Mouse (Mus musculus) kidney, embryonic 16.5 days (tissue): ENCODE data around the gene Cldn8. TPM values are rescaled to one million over a fixed set of nuclear protein-coding genes. Genes with fewer than 3 reads are reported as not detected.
A peak's percentile ranks its signal among the peaks of the same experiment; 100 is the strongest.

ENCODE experiments used
- ATAC-seq: fragments of 200-750 bp; cut with Nextera tagmentation; 2 replicates; pipeline ENCODE4 v1.8.0; 2017; ENCODE audit warnings: moderate TSS enrichment; ENCODE audit not compliant: low FRiP score, low TSS enrichment
- H3K27ac ChIP-seq: fragments of 300-500 bp; sonication (generic); 2 replicates; pipeline ENCODE4 v1.5.1; 2014; ENCODE audit warnings: low read length
- H3K27me3 ChIP-seq: fragments of 300-500 bp; sonication (generic); 2 replicates; pipeline ENCODE4 v1.6.1; 2014; ENCODE audit warnings: low read length, control low read depth, mixed read lengths; ENCODE audit not compliant: insufficient read depth
- H3K36me3 ChIP-seq: fragments of 300-500 bp; sonication (generic); 2 replicates; pipeline ENCODE4 v1.6.1; 2014; ENCODE audit warnings: low read length, control low read depth, mixed read lengths; ENCODE audit not compliant: insufficient read depth
- H3K4me1 ChIP-seq: fragments of 300-500 bp; sonication (generic); 2 replicates; pipeline ENCODE4 v1.6.1; 2014; ENCODE audit warnings: low read length, control low read depth, mixed read lengths; ENCODE audit not compliant: insufficient read depth
- H3K4me2 ChIP-seq: fragments of 300-500 bp; sonication (generic); replicated peaks from 2 replicates; pipeline ENCODE4 v1.6.1; 2014; ENCODE audit warnings: low read depth, low read length
- H3K4me3 ChIP-seq: fragments of 300-500 bp; sonication (generic); 2 replicates; pipeline ENCODE4 v1.5.1; 2014; ENCODE audit warnings: mild to moderate bottlenecking, low read length
- H3K9ac ChIP-seq: fragments of 300-500 bp; sonication (generic); replicated peaks from 2 replicates; pipeline ENCODE4 v1.6.1; 2014; ENCODE audit warnings: low read length
- H3K9me3 ChIP-seq: fragments of 300-500 bp; sonication (generic); 2 replicates; pipeline ENCODE4 v1.6.1; 2016; ENCODE audit warnings: low read length, control low read depth
- WGBS: fragments of 180-500 bp; shearing (Covaris S2); extraction: QIAGEN DNeasy Blood & Tissue Kit; methylation state at CpG from one replicate; pipeline ENCODE4 v1.1.7; 2014; 5-methylcytosine and 5-hydroxymethylcytosine counted together
- polyA plus RNA-seq: library from polyadenylated mRNA; unstranded; fragments of >200 nt; fragmentation: Nextera tagmentation; extraction: Ambion mirVana; gene quantifications from 2 replicates; pipeline ENCODE4 v1.2.1, GENCODE M21; 2015

Gene Cldn8
- polyA plus RNA-seq, 1 experiment from 2014 or later: 143 TPM

DNA sequence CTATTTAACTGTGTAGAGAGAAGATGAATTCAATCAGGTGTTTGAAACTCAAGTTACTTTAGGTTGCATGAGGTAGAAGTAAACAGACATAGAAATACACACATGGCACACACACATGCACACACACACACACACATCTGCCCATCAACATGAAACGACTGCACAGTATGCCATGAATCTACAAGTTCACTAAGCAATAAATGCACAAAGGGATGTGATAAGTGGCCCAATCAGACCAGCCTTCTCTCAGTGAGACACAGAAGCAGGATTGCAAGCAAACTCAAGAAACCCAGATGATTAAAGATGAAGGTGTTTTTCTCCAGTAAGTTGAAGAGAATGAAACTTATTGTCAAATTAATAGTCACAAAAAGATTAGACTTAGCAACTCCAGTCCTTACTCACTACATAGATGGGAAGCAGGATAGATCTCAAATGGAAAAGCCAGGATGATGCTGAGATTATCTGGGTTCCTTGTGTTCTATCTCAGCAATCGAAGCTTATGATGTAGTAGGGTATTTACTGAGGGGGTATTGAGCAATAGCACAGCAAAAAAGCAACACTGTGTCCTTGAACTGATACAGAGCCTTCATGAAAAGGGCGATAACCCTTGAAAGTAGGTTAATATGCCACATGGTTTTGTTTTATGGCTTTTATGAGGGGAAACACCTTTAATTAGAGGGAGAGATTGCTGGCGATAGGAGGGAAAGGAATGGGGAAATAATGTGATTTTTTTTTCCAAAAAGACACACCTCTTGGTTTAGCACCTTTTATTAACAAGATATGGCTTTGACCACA lies 13.1 kb upstream of the Cldn8 start:
- ATAC-seq: no peak
- 74% methylated on average over 4 of the region's 4 CpGs for WGBS
- H3K4me3 ChIP-seq: no peak overlapping the region

DNA sequence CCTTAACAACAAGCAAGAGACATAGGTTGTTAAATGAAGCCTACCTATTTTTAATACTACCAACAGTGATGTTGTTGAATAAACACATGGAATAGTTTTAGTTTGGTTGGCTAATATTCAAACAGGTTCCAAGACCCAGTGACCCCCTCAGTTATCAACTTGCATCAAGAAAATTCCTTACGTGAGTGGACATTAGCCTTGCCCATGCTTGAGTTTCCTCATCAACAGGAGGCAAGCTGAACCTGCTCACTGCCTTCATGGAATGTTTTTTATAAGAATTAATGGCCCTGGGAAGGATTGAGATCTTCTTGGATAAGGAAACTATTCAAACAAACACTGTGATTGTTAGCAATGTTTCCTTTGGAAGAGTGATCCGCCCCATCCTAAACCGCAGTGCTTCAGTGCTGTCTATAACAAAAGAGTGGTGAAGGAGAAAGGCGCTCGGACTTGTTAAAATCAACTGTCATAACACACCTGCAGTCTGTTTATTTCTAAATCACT lies 10.0 kb upstream of the Cldn8 start:
- peaks cover 4% of the 10 kb centered on the region; the same call in 1 of the 2 replicates for H3K4me1 ChIP-seq
- whole genome bisulfite sequencing: 35% methylated on average over 5 of the region's 5 CpGs
- no peak overlapping the region for H3K4me3 ChIP-seq
- H3K9ac ChIP-seq: no peak overlapping the region
- H3K27ac ChIP-seq: peak overlapping the region; percentile 86
- no peaks in the 10 kb centered on the region for H3K9me3 ChIP-seq
- H3K36me3 ChIP-seq: no peaks in the 10 kb centered on the region
- no peaks in the 10 kb centered on the region for H3K27me3 ChIP-seq
- peak; percentile 79 for ATAC-seq
- no peak overlapping the region for H3K4me2 ChIP-seq

More for the DNA sequence above, 13.1 kb upstream of the Cldn8 start:
- no peak overlapping the region for H3K9ac ChIP-seq
- no peak overlapping the region for H3K4me2 ChIP-seq
- H3K27ac ChIP-seq: no peak overlapping the region
- H3K27me3 ChIP-seq: no peaks in the 10 kb centered on the region
- H3K36me3 ChIP-seq: no peaks in the 10 kb centered on the region
- H3K9me3 ChIP-seq: no peaks in the 10 kb centered on the region
- no peaks in the 10 kb centered on the region for H3K4me1 ChIP-seq

DNA sequence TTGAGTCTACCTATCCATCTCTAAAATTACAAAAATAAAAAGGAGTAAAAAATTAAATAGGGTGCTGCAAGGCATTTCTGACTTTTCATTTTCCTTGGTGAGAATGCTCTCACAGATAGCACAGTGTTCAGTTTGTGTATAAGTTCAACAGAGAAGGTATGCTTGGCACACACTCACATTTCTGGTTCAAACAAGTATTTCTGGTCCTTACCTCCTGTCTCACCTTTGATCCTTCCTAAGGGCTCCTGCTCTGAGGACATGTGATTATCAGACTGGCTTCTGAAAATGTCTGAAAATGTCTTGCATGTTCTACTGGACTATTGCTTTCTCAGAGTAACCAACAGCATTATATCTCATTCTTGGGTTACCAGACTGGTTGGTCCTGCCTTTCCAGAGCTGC lies 7.2 kb upstream of the Cldn8 start:
- no peak overlapping the region for H3K9ac ChIP-seq
- no peak for ATAC-seq
- H3K4me3 ChIP-seq: no peak overlapping the region
- H3K4me1 ChIP-seq: peaks cover 4% of the 10 kb centered on the region; the same call in 1 of the 2 replicates
- no peak overlapping the region for H3K27ac ChIP-seq
- no peak overlapping the region for H3K4me2 ChIP-seq
- H3K27me3 ChIP-seq: no peaks in the 10 kb centered on the region
- H3K36me3 ChIP-seq: no peaks in the 10 kb centered on the region
- H3K9me3 ChIP-seq: no peaks in the 10 kb centered on the region

DNA sequence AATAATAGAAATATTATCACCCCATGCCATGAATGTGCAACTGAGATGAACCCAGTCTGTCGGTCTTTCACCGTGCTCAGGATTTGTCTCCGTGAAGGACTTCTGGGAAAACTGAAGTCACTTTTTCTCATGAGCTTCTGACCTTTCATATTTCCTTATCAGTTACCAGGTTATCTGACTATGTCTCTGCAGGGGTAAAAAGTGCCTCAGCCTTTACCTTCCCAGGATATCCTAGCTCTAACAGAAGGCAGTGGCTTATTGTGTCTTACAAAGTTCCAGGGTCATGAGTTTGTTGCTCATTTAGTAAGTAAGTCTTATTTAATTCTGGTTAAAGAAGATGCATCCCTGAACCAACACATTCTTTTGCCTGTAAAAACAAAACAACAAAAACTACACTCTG lies 6.7 kb upstream of the Cldn8 start:
- H3K36me3 ChIP-seq: no peaks in the 10 kb centered on the region
- H3K9ac ChIP-seq: no peak overlapping the region
- no peak overlapping the region for H3K4me2 ChIP-seq
- no peaks in the 10 kb centered on the region for H3K27me3 ChIP-seq
- no peaks in the 10 kb centered on the region for H3K9me3 ChIP-seq
- H3K4me1 ChIP-seq: peaks cover 4% of the 10 kb centered on the region; the same call in 1 of the 2 replicates
- no peak overlapping the region for H3K4me3 ChIP-seq
- ATAC-seq: no peak
- 70% methylated on average over 3 of the region's 3 CpGs for WGBS
- H3K27ac ChIP-seq: peak overlapping the region; percentile 64

DNA sequence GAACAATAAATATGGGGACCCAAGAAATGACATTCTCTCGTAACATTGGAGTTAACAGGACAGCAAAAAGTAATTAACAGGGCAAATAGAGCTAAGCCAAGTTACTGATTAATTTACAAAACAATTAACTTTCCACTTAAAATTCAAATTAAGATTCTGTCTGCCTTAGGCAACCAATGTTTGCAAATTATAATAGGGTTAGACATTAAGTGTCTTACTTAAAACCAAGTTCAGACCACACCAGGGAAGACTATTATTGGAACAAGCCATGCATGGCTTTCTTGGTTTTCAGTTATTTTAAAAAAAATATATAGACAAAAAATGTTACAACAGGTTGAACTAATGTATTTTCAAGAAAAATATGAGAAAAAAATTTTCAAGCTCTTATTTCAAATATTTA lies 6.1 kb upstream of the Cldn8 start:
- ATAC-seq: peak; percentile 66; the same call in 1 of the 2 replicates
- Histone ChIP-seq H3K9ac (no peak overlapping the region), H3K27me3 (no peaks in the 10 kb centered on the region), H3K4me2 (no peak overlapping the region), H3K27ac (peak overlapping the region; percentile 1; the same call in 1 of the 2 replicates), H3K36me3 (no peaks in the 10 kb centered on the region), H3K4me3 (no peak overlapping the region), H3K4me1 (peaks cover 4% of the 10 kb centered on the region; the same call in 1 of the 2 replicates), H3K9me3 (no peaks in the 10 kb centered on the region)
- 62% methylated on average over 1 of the region's 1 CpGs for WGBS

DNA sequence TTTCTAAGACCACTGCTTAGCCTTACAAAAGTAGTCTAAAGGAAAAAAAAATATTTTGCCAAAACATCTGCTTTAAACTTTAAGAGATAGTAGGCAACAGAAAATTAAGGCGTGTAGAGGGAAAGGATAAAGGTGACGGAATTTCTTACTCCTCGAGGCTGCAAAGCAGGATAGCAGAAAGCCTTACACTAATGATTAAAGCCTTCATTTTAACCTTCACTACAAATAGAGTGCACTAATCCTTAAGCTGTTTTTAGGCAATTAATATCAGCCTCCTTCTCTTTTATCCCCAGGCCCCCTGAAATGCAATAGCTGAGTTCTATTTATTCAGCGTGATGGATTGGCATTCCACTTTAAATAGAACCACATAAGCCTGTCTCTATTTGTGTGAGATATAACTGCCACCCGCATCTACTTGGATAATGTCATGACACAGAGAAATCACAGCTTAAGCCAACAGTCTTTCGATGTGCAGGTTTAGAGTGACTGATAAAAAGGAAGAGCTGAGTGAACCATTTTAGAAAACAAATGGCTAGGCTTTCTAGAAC lies 1.3 kb downstream of the Cldn8 start:
- H3K36me3 ChIP-seq: no peaks in the 10 kb centered on the region
- no peak overlapping the region for H3K4me2 ChIP-seq
- 27% methylated on average over 6 of the region's 6 CpGs for WGBS
- peak overlapping the region; percentile 53 for H3K9ac ChIP-seq
- ATAC-seq: no peak
- peak overlapping the region; percentile 37 for H3K4me3 ChIP-seq
- no peaks in the 10 kb centered on the region for H3K4me1 ChIP-seq
- no peaks in the 10 kb centered on the region for H3K27me3 ChIP-seq
- peak overlapping the region; percentile 90 for H3K27ac ChIP-seq
- H3K9me3 ChIP-seq: no peaks in the 10 kb centered on the region

DNA sequence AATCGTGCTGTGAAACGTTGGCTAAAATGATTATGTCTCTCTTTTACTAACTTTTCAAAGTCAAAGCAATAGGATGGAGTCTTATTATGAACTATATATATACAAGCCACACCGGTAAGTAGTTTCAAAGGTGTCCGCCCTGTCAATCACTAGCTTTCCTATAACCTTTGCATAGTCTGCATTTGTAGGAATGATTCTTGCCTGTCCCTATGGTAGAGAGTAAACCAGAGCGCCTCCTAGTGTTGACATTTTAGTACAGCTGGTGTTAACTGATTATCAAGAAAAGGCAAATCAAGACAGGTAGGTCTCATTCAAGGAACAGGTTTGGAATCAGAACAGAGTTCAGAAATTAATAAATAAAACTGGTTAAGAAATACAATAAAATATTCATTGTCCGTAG lies 20.5 kb downstream of the Cldn8 start:
- H3K36me3 ChIP-seq: no peaks in the 10 kb centered on the region
- H3K4me1 ChIP-seq: no peaks in the 10 kb centered on the region
- ATAC-seq: 0 out of 2 replicates have a peak, but pooled peaks have one; percentile 49
- no peak overlapping the region for H3K4me3 ChIP-seq
- no peak overlapping the region for H3K9ac ChIP-seq
- no peak overlapping the region for H3K4me2 ChIP-seq
- no peaks in the 10 kb centered on the region for H3K27me3 ChIP-seq
- no peak overlapping the region for H3K27ac ChIP-seq
- 58% methylated on average over 6 of the region's 6 CpGs for WGBS
- no peaks in the 10 kb centered on the region for H3K9me3 ChIP-seq

DNA sequence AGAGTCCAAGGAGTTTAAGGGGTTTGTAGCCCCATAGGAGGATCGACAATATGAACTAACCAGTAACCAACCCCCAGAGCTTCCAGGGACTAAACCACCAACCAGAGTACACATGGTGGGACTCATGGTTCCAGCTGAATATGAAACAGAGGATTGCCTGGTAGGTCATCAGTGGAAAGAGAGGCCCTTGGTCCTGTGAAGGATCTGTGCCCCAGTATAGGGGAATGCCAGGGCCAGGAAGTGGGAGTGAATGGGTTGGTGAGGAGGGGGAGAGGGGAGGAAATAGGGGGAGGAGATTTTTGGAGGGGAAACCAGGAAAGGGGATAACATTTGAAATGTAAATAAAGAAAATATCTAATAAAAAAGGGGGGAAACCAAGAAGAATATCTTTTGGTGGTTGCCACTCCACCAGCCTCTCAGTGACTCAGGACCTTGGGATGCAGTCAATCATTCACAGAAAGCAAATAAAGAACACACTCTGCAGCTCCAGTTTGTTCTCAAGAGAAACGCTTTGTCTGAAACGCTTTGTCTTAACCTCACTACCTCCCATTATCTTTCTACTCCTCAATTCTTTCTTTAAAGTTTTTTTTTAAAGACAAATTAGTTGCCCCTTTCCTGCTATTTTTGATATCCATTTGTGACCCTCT lies 23.0 kb downstream of the Cldn8 start:
- H3K36me3 ChIP-seq: no peaks in the 10 kb centered on the region
- no peak overlapping the region for H3K4me2 ChIP-seq
- no peaks in the 10 kb centered on the region for H3K9me3 ChIP-seq
- no peaks in the 10 kb centered on the region for H3K27me3 ChIP-seq
- peak; percentile 77; the same call in 1 of the 2 replicates for ATAC-seq
- no peaks in the 10 kb centered on the region for H3K4me1 ChIP-seq
- no peak overlapping the region for H3K27ac ChIP-seq
- H3K4me3 ChIP-seq: no peak overlapping the region
- WGBS: 55% methylated on average over 3 of the region's 3 CpGs
- H3K9ac ChIP-seq: no peak overlapping the region

DNA sequence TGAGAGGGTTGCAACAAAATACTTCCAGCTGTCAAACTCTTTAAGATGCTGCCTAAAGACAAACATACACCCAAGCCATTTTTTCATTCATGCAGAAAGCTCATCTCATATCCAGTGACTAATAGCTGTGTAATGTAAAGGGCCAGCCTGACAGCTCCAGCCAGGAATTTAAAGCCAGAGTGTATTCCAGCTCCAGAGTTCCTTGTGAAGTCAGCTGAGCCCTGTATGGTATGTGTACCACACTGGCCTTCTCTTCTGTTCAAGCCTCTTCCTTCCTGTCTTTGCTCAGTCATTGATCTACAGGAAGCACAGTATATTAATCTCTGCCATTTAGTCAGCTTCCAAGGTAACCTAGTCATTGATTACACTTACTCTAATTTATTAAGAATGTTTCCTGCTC lies 51.6 kb downstream of the Cldn8 start:
- Histone ChIP-seq H3K9me3 (no peaks in the 10 kb centered on the region), H3K36me3 (no peaks in the 10 kb centered on the region), H3K4me3 (no peak overlapping the region), H3K27me3 (no peaks in the 10 kb centered on the region), H3K4me2 (no peak overlapping the region), H3K4me1 (no peaks in the 10 kb centered on the region), H3K27ac (no peak overlapping the region), H3K9ac (no peak overlapping the region)
- ATAC-seq: peak; percentile 61; the same call in 1 of the 2 replicates
